Mouse (Mus musculus) spleen, adult 18-20 months (tissue): ENCODE measurements around the gene Serinc2.
A peak's percentile ranks its signal among the peaks of the same experiment; 100 is the strongest.
"Not testable (repeated sequence)": the region's sequence is repeated elsewhere in the genome, so short reads cannot be mapped to it uniquely, and the experiment has no call there.

ENCODE experiments used
- DNase-seq, 2 experiments: peaks; one replicate each; pipeline ENCODE4 v3.0.0; 2022; ENCODE audit warnings: mixed read lengths in 2 of 2

The Serinc2 gene

DNA sequence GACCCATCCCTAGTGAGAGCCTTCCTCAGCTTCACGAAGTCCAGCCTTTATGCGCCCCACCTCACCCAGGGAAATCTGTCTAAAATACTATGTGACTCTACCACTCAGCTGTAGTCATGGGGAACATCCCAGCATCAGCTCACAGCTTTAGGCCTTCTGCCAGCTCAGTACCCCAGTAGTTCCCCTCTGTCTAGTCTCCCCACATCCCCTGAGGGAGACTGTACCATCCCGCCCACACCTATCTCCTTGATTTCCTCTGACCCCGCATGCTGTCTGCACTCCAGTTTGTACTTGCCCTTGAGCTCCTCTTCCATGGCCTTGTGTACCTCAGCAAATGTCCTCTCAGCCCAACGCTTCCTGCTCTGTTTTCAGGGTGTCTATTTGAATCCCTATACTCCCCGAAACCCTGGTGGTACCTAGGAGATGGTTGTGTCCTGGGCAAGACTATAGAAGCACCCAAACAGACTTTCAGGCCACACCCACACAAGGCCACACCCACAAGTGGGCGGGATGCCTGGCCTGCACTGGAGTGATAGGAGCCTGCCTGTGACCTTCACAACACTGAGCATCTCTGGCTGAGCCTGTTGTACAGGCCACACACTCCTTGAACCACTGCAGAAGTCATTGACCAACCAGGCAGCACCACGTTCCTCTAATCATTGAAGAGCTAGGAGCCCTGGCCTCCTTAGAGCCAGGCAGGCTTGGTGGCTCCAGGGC, 26.4 kb downstream of the Serinc2 start:
- no peak for DNase-seq

DNA sequence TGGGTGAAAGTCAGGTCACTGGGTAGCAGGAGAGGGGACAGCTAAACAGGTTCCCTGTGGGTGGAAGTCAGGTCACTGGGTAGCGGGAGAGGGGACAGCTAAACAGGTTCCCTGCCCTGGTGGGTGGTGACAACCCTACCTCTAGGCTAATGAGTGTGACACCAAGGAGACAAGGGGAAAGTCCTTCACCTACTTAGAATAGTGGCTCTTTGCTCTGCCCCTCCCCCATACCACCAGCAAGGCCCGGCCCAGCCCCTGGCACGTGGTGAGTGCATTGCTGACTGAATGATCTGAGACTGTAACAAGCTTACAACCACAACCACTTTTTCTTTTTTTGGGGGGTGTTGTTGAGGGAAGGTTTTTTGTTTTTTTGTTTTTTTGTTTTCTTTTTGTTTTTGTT, 27.2 kb downstream of the Serinc2 start:
- DNase-seq = no peak

GRCm38 (mm10) chr4:130251172-130251705, 27.8 kb downstream of the Serinc2 start:
- DNase-seq = no peak

DNA sequence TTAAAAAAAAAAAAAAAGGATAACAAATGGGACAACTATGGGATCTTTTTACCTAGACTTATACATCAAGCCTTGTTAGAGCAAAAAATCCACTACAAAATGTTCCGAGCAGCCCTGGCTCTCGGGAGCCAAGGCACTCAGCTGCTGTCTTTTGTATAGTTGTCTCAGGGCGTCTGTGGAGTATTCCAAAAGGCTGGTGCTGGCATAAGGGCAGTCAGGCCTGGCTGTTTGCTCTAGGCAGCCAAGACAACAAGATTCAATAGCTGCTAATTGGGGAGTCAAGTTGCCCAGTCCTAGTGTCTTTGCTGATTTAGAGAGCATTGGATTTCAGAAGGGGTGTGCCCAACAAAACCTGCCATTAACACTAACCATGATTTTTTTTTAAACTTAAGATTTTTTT, 30.4 kb downstream of the Serinc2 start:
- DNase-seq = no peak

DNA sequence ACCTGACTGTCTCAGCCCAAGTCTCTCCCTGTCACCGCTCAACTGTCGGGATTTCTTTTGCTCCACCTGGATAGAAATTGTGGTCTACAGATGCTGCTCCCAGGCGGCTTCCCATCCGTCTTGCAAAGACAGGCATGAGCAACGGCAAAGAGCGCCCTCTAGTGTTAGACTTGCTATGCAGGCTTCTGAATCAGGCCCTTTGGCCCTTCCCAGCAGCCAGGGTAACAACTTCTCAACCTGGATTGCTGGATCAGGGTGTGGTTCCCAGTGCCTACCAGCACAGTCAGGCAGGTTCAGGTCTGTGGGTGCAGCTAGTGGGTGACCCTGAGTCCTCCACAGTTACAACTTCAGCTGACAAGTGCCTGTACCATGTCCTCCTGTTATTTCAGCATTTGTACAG, 32.9 kb downstream of the Serinc2 start:
- DNase-seq = peak in 1 of 2 experiments; percentile 41

GRCm38 (mm10) chr4:130244749-130245148, 34.3 kb downstream of the Serinc2 start:
- no peak for DNase-seq

DNA sequence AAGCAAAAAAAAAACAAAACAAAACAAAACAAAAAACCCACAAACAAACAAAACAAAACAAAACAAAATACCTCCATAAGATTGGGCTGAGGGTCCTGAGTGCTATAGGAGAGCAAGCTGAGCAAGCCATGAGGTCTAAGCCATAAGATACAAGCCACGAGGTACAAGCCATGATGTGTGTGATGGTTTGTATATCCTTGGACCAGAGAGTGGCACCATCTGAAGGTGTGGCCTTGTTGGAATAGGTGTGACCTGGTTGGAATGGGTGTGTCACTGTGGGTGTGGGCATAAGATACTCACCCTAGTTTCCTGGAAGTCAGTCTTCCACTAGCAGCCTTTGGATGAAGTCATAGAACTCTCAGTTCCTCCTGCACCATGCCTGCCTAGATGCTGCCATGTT, 35.4 kb downstream of the Serinc2 start:
- DNase-seq = not testable (repeated sequence)

- DNase-seq = no peak
Observed at GRCm38 (mm10) chr4:130242956-130243355, 36.0 kb downstream of the Serinc2 start.

GRCm38 (mm10) chr4:130240695-130241094, 38.3 kb downstream of the Serinc2 start:
- no peak for DNase-seq

DNA sequence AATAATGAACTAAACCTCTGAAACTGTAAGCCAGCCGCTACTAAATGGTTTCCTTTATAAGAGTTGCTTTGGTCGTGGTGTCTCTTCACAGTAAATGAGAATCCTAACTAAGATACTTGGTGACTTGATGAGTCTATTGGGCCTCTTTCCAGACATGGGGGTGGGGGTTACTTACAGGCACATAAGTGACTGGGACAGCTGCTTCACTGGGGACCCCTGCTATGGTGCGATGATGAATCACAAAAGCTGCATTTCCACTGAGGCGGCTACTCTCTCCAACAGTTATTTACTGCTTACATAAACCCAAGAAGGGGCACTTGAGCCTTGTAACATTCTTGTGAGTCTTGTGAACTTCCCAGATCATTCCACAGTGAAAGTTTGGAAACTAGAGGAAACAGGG, 41.4 kb downstream of the Serinc2 start:
- no peak for DNase-seq

DNA sequence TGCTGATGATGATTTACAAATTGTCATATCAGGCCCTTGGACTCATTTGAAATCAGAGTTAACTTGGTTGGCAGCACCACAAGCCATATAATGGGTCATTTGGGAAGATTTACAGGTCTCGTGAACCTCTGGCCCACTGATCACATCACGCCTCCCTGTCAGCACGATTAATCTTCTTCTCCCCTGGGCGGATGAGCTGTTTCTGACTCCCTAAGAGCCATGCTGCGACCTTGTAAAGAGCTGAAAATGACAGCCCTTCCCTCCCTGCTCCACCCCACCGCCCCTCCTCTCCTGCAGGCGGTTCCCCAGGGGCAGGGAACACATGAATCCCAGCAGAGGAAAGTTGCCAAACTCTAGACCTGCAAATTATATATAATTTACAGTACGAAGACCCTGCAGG, 42.6 kb downstream of the Serinc2 start:
- no peak for DNase-seq

- DNase-seq = no peak
Observed at GRCm38 (mm10) chr4:130224071-130224470, 54.9 kb downstream of the Serinc2 start.

DNA sequence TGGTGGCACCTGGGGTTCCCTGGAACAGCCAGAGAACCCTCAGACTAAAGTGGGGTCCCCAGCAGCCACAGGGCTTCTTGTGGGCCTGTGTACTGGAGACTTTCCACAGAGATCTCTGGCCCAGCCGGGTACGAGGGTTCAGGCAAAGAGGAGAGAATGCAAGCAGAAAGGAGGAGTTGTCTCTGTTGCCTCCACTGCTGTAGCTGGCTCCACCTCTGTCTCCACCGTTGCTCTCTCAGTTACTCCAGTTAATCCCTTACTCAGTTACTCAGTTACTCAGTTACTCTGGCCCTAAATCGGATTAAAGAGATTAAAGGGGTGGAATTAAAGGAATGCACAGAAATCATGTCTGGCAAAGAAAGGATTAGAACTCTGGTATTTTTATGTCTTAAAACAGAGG, 56.8 kb downstream of the Serinc2 start, which contains the start of gene Gm853:
Gm853 (minus strand) TSS at position 223 of the 400 bp plus-strand sequence.
- no peak for DNase-seq

DNA sequence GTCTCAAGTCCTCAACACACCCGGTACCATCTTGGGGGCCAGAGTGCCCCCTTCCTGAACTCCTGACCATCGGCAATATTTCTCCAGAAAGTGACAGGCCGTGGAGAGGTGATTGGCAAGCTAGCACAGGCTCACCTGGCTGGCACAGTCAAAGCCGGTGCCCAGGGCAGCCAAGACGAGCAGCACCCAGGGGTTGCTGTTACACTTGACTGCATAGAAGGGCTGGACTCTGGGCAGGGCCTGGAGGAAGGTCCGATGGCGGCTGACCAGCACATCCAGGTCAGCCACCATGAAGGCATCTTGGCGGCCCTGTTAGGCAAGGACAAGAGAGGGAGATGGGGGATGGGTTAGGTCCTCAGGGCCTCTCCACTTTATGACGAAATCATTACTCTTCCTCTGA, 58.8 kb downstream of the Serinc2 start:
- DNase-seq = no peak

GRCm38 (mm10) chr4:130215392-130215791, 63.6 kb downstream of the Serinc2 start:
- no peak for DNase-seq

DNA sequence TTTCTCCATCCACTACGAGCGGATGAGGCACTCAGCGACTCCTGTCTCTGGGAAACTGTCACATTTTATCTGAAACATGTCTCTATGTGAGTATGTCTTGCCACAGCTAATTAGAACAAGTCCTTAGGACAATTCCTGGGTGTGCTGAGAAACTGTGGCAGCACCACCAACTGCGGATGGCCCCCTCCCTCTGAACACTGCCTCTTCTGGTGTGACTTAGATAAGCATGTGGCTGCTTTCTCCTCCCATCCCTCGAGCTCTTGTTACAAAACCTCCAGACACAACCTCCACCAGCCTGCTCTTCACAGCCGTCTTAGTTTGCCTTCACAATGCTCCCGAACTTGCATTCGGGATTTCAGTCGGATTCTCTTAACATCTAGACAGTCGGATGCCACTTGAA, 65.1 kb downstream of the Serinc2 start:
- no peak for DNase-seq

DNA sequence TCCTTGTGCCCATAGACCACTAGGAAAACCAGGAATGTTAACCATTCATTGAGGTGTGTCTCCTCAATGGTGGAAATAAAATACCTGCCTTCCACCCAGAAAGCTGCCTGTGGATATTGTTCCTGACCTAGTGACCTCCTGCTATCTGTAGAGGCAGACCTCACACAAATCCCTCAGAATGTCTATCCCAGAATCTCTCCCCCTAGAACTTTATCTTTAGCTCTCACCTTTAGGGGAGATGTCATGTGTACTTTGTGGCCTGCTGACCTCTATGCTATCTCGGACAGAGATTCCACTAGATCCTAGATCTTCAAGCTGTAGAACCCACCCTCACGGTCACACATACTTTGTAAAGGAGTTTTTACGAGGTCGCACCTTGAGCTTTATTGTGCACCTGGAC, 65.8 kb downstream of the Serinc2 start:
- DNase-seq = no peak

DNA sequence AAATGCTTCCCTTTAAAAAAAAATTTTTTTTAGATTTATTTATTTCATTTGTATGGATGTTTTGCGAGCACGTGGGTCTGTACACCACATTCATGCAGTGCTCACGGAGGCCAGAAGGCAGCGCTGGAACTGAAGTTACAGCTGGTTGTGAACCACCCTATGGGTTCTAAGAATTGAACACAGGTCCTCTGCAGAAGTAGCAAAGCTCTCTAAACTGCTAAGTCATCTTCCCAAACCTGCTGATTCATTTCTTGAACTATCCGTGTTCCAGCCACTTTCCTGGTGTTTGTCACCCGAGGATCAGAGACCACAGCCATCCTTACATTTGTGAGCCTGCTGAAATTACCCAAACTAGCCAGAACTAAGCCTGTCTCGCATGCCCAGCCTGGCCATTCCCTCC, 66.6 kb downstream of the Serinc2 start:
- DNase-seq = no peak

DNA sequence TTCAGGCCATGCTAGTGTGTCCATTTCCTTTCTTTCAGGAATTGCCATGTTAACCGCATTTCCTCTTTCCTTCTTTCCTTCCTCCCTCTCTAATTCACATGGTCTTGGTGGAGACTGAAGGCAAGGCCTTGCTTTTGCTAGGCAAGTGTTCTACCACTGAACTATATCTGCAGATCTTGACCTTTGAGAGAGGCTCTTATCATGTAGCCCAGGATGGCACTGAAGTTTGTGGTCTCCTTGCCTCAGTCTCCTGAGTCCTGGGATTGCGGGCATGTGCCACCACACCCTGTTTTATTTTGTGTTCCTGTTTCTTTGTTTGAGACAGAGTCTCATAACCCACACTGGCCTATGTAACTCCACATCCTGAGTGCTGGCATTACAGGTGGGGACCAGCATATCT, 67.1 kb downstream of the Serinc2 start:
- no peak for DNase-seq
